Mouse (Mus musculus): ENCODE measurements around the gene Ush2a. TPM values are rescaled to one million over a fixed set of nuclear protein-coding genes. Genes with fewer than 3 reads are reported as not detected.

Ush2a gene
- polyA plus RNA-seq, 1 experiment = 4.2 TPM

- H3K4me3 ChIP-seq (ENCODE audit: control insufficient read depth, low read depth, low read length) = no peak overlapping the region
- H3K36me3 ChIP-seq (ENCODE audit: control insufficient read depth, insufficient read depth, low read length) = no peaks in the 10 kb centered on the region
- no peaks in the 10 kb centered on the region for H3K27me3 ChIP-seq (ENCODE audit: control insufficient read depth, insufficient read depth, low read length)
- H3K27ac ChIP-seq (ENCODE audit: control insufficient read depth, insufficient read depth, low read depth, low read length) = no peak overlapping the region
- no peaks in the 10 kb centered on the region for H3K4me1 ChIP-seq (ENCODE audit: control insufficient read depth, insufficient read depth, low read length)
- TF ChIP-seq POLR2A (IDR thresholded peaks at IDR 0.05; ENCODE audit: control insufficient read depth, low read depth, low read length) (no peak), CTCF (IDR thresholded peaks at IDR 0.05; ENCODE audit: control insufficient read depth, insufficient read depth, insufficient replicate concordance, low read depth, low read length) (no peak)
These were observed 314.5 kb downstream of the Ush2a start for GRCm38 (mm10) chr1:188576246-188576747.

GRCm38 (mm10) chr1:188577376-188577775 is 315.6 kb downstream of the Ush2a start:
- H3K27ac ChIP-seq (ENCODE audit: control insufficient read depth, insufficient read depth, low read depth, low read length) = no peak overlapping the region
- no peaks in the 10 kb centered on the region for H3K27me3 ChIP-seq (ENCODE audit: control insufficient read depth, insufficient read depth, low read length)
- no peak overlapping the region for H3K4me3 ChIP-seq (ENCODE audit: control insufficient read depth, low read depth, low read length)
- H3K4me1 ChIP-seq (ENCODE audit: control insufficient read depth, insufficient read depth, low read length) = no peaks in the 10 kb centered on the region
- H3K36me3 ChIP-seq (ENCODE audit: control insufficient read depth, insufficient read depth, low read length) = no peaks in the 10 kb centered on the region
- TF ChIP-seq CTCF (IDR thresholded peaks at IDR 0.05; ENCODE audit: control insufficient read depth, insufficient read depth, insufficient replicate concordance, low read depth, low read length) = no peak
- no peak for TF ChIP-seq POLR2A (IDR thresholded peaks at IDR 0.05; ENCODE audit: control insufficient read depth, low read depth, low read length)

GRCm38 (mm10) chr1:188581136-188581535 is 319.3 kb downstream of the Ush2a start:
- Histone ChIP-seq H3K27ac (ENCODE audit: control insufficient read depth, insufficient read depth, low read depth, low read length) (no peak overlapping the region), H3K27me3 (ENCODE audit: control insufficient read depth, insufficient read depth, low read length) (no peaks in the 10 kb centered on the region), H3K4me3 (ENCODE audit: control insufficient read depth, low read depth, low read length) (no peak overlapping the region), H3K4me1 (ENCODE audit: control insufficient read depth, insufficient read depth, low read length) (no peaks in the 10 kb centered on the region), H3K36me3 (ENCODE audit: control insufficient read depth, insufficient read depth, low read length) (no peaks in the 10 kb centered on the region)
- TF ChIP-seq CTCF (IDR thresholded peaks at IDR 0.05; ENCODE audit: control insufficient read depth, insufficient read depth, insufficient replicate concordance, low read depth, low read length) (no peak), POLR2A (IDR thresholded peaks at IDR 0.05; ENCODE audit: control insufficient read depth, low read depth, low read length) (no peak)

GRCm38 (mm10) chr1:188595251-188595650 is 333.4 kb downstream of the Ush2a start:
- H3K27ac ChIP-seq (ENCODE audit: control insufficient read depth, insufficient read depth, low read depth, low read length) = no peak overlapping the region
- no peaks in the 10 kb centered on the region for H3K36me3 ChIP-seq (ENCODE audit: control insufficient read depth, insufficient read depth, low read length)
- H3K27me3 ChIP-seq (ENCODE audit: control insufficient read depth, insufficient read depth, low read length) = no peaks in the 10 kb centered on the region
- H3K4me3 ChIP-seq (ENCODE audit: control insufficient read depth, low read depth, low read length) = no peak overlapping the region
- H3K4me1 ChIP-seq (ENCODE audit: control insufficient read depth, insufficient read depth, low read length) = no peaks in the 10 kb centered on the region
- no peak for TF ChIP-seq CTCF (IDR thresholded peaks at IDR 0.05; ENCODE audit: control insufficient read depth, insufficient read depth, insufficient replicate concordance, low read depth, low read length)
- TF ChIP-seq POLR2A (IDR thresholded peaks at IDR 0.05; ENCODE audit: control insufficient read depth, low read depth, low read length) = no peak

GRCm38 (mm10) chr1:188598052-188598451 is 336.2 kb downstream of the Ush2a start:
- Histone ChIP-seq H3K27ac (ENCODE audit: control insufficient read depth, insufficient read depth, low read depth, low read length) (no peak overlapping the region), H3K4me3 (ENCODE audit: control insufficient read depth, low read depth, low read length) (no peak overlapping the region), H3K27me3 (ENCODE audit: control insufficient read depth, insufficient read depth, low read length) (no peaks in the 10 kb centered on the region), H3K36me3 (ENCODE audit: control insufficient read depth, insufficient read depth, low read length) (no peaks in the 10 kb centered on the region), H3K4me1 (ENCODE audit: control insufficient read depth, insufficient read depth, low read length) (no peaks in the 10 kb centered on the region)
- TF ChIP-seq POLR2A (IDR thresholded peaks at IDR 0.05; ENCODE audit: control insufficient read depth, low read depth, low read length) (no peak), CTCF (IDR thresholded peaks at IDR 0.05; ENCODE audit: control insufficient read depth, insufficient read depth, insufficient replicate concordance, low read depth, low read length) (no peak)

GRCm38 (mm10) chr1:188599134-188599533 is 337.3 kb downstream of the Ush2a start:
- Histone ChIP-seq H3K4me1 (ENCODE audit: control insufficient read depth, insufficient read depth, low read length) (no peaks in the 10 kb centered on the region), H3K27me3 (ENCODE audit: control insufficient read depth, insufficient read depth, low read length) (no peaks in the 10 kb centered on the region), H3K27ac (ENCODE audit: control insufficient read depth, insufficient read depth, low read depth, low read length) (no peak overlapping the region), H3K4me3 (ENCODE audit: control insufficient read depth, low read depth, low read length) (no peak overlapping the region), H3K36me3 (ENCODE audit: control insufficient read depth, insufficient read depth, low read length) (no peaks in the 10 kb centered on the region)
- TF ChIP-seq POLR2A (IDR thresholded peaks at IDR 0.05; ENCODE audit: control insufficient read depth, low read depth, low read length) (no peak), CTCF (IDR thresholded peaks at IDR 0.05; ENCODE audit: control insufficient read depth, insufficient read depth, insufficient replicate concordance, low read depth, low read length) (no peak)

GRCm38 (mm10) chr1:188606450-188606849 is 344.6 kb downstream of the Ush2a start:
- H3K36me3 ChIP-seq (ENCODE audit: control insufficient read depth, insufficient read depth, low read length) = no peaks in the 10 kb centered on the region
- H3K4me1 ChIP-seq (ENCODE audit: control insufficient read depth, insufficient read depth, low read length) = no peaks in the 10 kb centered on the region

GRCm38 (mm10) chr1:188616547-188616946 is 354.7 kb downstream of the Ush2a start:
- TF ChIP-seq POLR2A (IDR thresholded peaks at IDR 0.05; ENCODE audit: control insufficient read depth, low read depth, low read length) = no peak
- TF ChIP-seq CTCF (IDR thresholded peaks at IDR 0.05; ENCODE audit: control insufficient read depth, insufficient read depth, insufficient replicate concordance, low read depth, low read length) = no peak
- Histone ChIP-seq H3K4me3 (ENCODE audit: control insufficient read depth, low read depth, low read length) (no peak overlapping the region), H3K36me3 (ENCODE audit: control insufficient read depth, insufficient read depth, low read length) (no peaks in the 10 kb centered on the region), H3K27me3 (ENCODE audit: control insufficient read depth, insufficient read depth, low read length) (no peaks in the 10 kb centered on the region), H3K4me1 (ENCODE audit: control insufficient read depth, insufficient read depth, low read length) (no peaks in the 10 kb centered on the region), H3K27ac (ENCODE audit: control insufficient read depth, insufficient read depth, low read depth, low read length) (no peak overlapping the region)

More at GRCm38 (mm10) chr1:188606450-188606849, 344.6 kb downstream of the Ush2a start:
- Histone ChIP-seq H3K27me3 (ENCODE audit: control insufficient read depth, insufficient read depth, low read length) (no peaks in the 10 kb centered on the region), H3K4me3 (ENCODE audit: control insufficient read depth, low read depth, low read length) (no peak overlapping the region), H3K27ac (ENCODE audit: control insufficient read depth, insufficient read depth, low read depth, low read length) (no peak overlapping the region)
- no peak for TF ChIP-seq POLR2A (IDR thresholded peaks at IDR 0.05; ENCODE audit: control insufficient read depth, low read depth, low read length)
- TF ChIP-seq CTCF (IDR thresholded peaks at IDR 0.05; ENCODE audit: control insufficient read depth, insufficient read depth, insufficient replicate concordance, low read depth, low read length) = no peak
